Mouse (Mus musculus): ENCODE measurements around the gene Efnb3.

DNA sequence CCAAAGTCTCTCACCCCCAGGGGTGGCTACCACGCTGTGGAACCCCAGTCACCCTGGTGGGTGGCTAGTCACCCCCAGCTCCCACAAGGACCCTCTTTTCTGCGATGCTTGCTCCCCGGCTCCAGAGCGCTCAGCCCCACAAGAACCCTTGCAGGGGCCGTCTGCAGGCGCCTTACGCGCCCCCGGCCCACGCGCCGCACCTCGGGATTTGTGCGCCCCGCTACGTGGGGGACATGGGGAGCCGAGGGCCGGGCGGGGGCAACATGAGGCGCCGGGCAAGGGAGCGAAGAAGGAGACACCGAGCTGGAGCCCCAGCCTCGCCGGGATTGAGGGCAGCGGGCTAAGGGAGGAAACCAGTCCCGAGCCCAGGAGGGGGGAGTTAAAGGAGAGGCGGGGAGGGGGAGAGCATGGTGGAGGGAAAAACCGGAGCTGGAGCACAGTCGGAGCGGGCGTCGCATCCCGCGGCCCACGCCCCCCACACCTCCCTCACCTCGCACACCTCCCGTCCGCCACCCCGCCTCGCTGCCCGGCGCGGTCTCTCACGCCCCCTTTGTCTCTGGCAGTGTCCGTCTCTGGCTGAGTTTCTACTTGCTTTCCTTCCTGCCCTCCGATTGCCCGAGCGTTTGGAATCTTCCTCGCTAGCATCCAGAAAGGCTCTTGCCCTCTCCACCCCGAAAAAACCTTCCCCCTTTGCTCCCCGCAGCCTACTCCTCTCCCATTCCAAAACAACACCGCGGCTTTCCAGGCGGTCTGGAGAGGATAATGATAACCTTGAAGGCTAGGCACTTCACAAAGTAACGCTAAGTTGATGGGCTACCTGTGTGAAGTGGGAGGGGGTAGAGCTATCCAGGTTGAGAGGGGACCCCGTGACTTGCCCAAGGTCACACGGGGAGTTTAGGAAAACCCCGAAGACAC is at the start of gene Efnb3:
- no peak for TF ChIP-seq CTCF (conservative IDR thresholded peaks at IDR 0.05; ENCODE audit: insufficient read depth, insufficient read length, low read depth, low read length)
- no peak for TF ChIP-seq POLR2A (IDR thresholded peaks at IDR 0.05; ENCODE audit: low read depth, low read length)

Data from kidney, adult 2 months (tissue).